Mouse (Mus musculus): ENCODE measurements around the gene Gnl2. TPM values are rescaled to one million over a fixed set of nuclear protein-coding genes. Genes with fewer than 3 reads are reported as not detected.

The Gnl2 gene
- total and polyA plus RNA-seq, 2 experiments from 2014 or later = 63.7 to 84.0 TPM

- no peaks in the 10 kb centered on the region for H3K9me3 ChIP-seq (ENCODE audit: low read length)
- no peak overlapping the region for H3K9ac ChIP-seq
- peak overlapping the region; percentile 45 for H3K4me2 ChIP-seq (ENCODE audit: low read depth)
- TF ChIP-seq CTCF (IDR thresholded peaks at IDR 0.05; ENCODE audit: low read depth) = no peak
- H3K27me3 ChIP-seq (ENCODE audit: insufficient read depth, low read length) = peaks cover 72% of the 10 kb centered on the region
- H3K27ac ChIP-seq (ENCODE audit: low read depth, low read length) = no peak overlapping the region
- H3K4me3 ChIP-seq (ENCODE audit: low read depth, low read length) = peak overlapping the region; percentile 28
- ATAC-seq (peak; percentile 6; the same call in 1 of the 2 replicates), DNase-seq (no peak)
- no peaks in the 10 kb centered on the region for H3K36me3 ChIP-seq (ENCODE audit: insufficient read depth)
- 6% methylated on average over 41 of the region's 51 CpGs for whole genome bisulfite sequencing
- no peaks in the 10 kb centered on the region; the same call in 1 of the 2 replicates for H3K4me1 ChIP-seq (ENCODE audit: insufficient read depth)
These were observed 29.4 kb upstream of the Gnl2 start for GRCm38 (mm10) chr4:124986739-124987710.

DNA sequence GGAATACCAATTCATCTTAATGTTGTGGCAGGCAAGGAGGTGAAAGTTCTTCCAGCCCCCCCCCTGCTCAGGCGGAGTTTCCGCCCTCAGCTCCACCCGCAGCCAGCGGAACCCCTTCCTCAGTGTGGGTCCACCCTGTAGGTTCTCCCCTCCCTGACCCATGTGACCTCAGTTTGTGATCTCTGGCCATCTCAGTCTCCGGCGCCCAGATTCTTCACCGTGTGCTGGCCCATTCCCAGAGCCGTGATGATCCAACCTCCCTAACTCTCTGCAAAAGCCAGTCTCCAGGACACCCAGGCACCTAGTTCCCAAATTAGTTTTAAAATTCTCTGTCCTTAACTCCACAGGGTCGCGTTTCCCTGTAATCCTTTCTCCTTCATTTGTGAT, 28.7 kb upstream of the Gnl2 start:
- DNase-seq = no peak
- Histone ChIP-seq H3K9me3 (ENCODE audit: low read length) (no peaks in the 10 kb centered on the region), H3K27ac (ENCODE audit: low read depth, low read length) (no peak overlapping the region), H3K4me1 (ENCODE audit: insufficient read depth) (no peaks in the 10 kb centered on the region; the same call in 1 of the 2 replicates), H3K9ac (no peak overlapping the region), H3K27me3 (ENCODE audit: insufficient read depth, low read length) (peaks cover 72% of the 10 kb centered on the region), H3K4me2 (ENCODE audit: low read depth) (no peak overlapping the region; the same call in 1 of the 2 replicates), H3K36me3 (ENCODE audit: insufficient read depth) (no peaks in the 10 kb centered on the region), H3K4me3 (ENCODE audit: low read depth, low read length) (no peak overlapping the region)
- TF ChIP-seq CTCF (IDR thresholded peaks at IDR 0.05; ENCODE audit: low read depth) = no peak
- WGBS = 10% methylated on average over 10 of the region's 10 CpGs
- ATAC-seq = no peak

DNA sequence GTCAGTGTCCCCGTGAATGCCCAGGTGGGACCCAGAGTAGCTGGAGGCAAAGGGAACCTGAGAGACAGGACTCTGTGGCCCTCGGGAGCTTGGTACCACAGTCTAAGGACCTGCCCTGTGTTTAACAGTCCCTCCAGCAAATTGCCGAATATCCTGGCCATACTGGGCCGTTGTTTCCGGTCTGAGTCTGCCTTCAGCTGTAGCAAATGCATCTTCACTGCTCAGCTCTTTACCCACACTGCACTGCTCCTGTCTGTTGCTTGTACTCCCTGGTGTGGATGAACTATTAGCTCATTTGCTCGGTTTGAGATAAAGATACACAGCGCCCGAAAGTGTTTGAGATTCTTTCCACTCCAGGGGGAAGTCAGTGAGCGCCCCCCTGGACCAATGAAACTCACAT, 28.0 kb upstream of the Gnl2 start:
- Histone ChIP-seq H3K9ac (no peak overlapping the region), H3K4me3 (ENCODE audit: low read depth, low read length) (no peak overlapping the region), H3K4me1 (ENCODE audit: insufficient read depth) (no peaks in the 10 kb centered on the region; the same call in 1 of the 2 replicates), H3K27me3 (ENCODE audit: insufficient read depth, low read length) (peaks cover 69% of the 10 kb centered on the region), H3K27ac (ENCODE audit: low read depth, low read length) (no peak overlapping the region), H3K36me3 (ENCODE audit: insufficient read depth) (no peaks in the 10 kb centered on the region), H3K9me3 (ENCODE audit: low read length) (no peaks in the 10 kb centered on the region), H3K4me2 (ENCODE audit: low read depth) (no peak overlapping the region)
- 23% methylated on average over 9 of the region's 9 CpGs for WGBS
- TF ChIP-seq CTCF (IDR thresholded peaks at IDR 0.05; ENCODE audit: low read depth) = no peak
- DNase-seq (no peak), ATAC-seq (no peak)

- TF ChIP-seq CTCF (IDR thresholded peaks at IDR 0.05; ENCODE audit: low read depth) = no peak
- H3K4me1 ChIP-seq (ENCODE audit: insufficient read depth) = no peaks in the 10 kb centered on the region; the same call in 1 of the 2 replicates
- DNase-seq (no peak), ATAC-seq (no peak)
- WGBS = 6% methylated on average over 20 of the region's 20 CpGs
- H3K4me2 ChIP-seq (ENCODE audit: low read depth) = no peak overlapping the region
- H3K4me3 ChIP-seq (ENCODE audit: low read depth, low read length) = no peak overlapping the region
- H3K9me3 ChIP-seq (ENCODE audit: low read length) = no peaks in the 10 kb centered on the region
- H3K36me3 ChIP-seq (ENCODE audit: insufficient read depth) = no peaks in the 10 kb centered on the region
- peaks cover 54% of the 10 kb centered on the region for H3K27me3 ChIP-seq (ENCODE audit: insufficient read depth, low read length)
- H3K9ac ChIP-seq = no peak overlapping the region
- H3K27ac ChIP-seq (ENCODE audit: low read depth, low read length) = no peak overlapping the region
These were observed 26.6 kb upstream of the Gnl2 start for GRCm38 (mm10) chr4:124989787-124990253.

GRCm38 (mm10) chr4:124990325-124990724, 26.1 kb upstream of the Gnl2 start:
- Histone ChIP-seq H3K9me3 (ENCODE audit: low read length) (no peaks in the 10 kb centered on the region), H3K27me3 (ENCODE audit: insufficient read depth, low read length) (peaks cover 51% of the 10 kb centered on the region), H3K27ac (ENCODE audit: low read depth, low read length) (no peak overlapping the region), H3K4me2 (ENCODE audit: low read depth) (no peak overlapping the region), H3K9ac (no peak overlapping the region), H3K4me3 (ENCODE audit: low read depth, low read length) (no peak overlapping the region), H3K36me3 (ENCODE audit: insufficient read depth) (no peaks in the 10 kb centered on the region), H3K4me1 (ENCODE audit: insufficient read depth) (no peaks in the 10 kb centered on the region; the same call in 1 of the 2 replicates)
- no peak for DNase-seq
- ATAC-seq = no peak
- 7% methylated on average over 7 of the region's 7 CpGs for WGBS
- no peak for TF ChIP-seq CTCF (IDR thresholded peaks at IDR 0.05; ENCODE audit: low read depth)

DNA sequence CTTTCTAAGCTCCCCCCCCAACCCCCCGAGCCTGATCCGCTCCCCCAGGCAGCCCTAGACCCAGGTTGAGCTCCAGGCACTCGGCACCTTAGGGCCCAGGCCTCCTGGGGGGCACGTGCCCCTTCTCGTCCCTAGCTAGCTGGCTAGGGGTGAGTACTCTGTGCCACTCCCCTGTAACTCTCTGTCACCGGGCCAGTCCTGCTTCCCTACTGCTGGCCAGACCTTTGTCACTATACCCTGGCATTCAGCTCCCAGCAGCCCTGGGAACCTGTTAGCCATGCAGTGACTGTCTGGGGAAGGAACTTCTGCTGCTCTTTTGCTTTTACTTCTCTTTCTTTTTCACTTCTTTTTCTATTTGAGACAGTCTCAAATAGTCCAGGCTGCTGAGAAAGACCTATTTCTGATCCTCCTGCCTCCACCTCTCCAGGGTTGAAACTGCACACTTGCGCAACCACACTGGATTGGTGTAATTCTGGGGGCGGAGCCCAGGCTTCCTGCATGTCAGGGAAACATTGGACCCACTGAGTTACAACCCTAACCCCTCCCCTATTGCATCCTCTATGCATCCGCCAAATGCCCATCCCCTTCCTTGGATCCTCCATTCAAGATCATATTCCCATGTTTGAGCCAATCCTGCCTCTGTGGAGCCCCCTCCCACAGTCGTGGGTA, 18.8 kb upstream of the Gnl2 start:
- WGBS = 79% methylated on average over 10 of the region's 10 CpGs
- no peak overlapping the region for H3K4me2 ChIP-seq (ENCODE audit: low read depth)

More for the DNA sequence above, 18.8 kb upstream of the Gnl2 start:
- H3K9ac ChIP-seq = no peak overlapping the region
- ATAC-seq = no peak
- no peak for DNase-seq
- H3K36me3 ChIP-seq (ENCODE audit: insufficient read depth) = no peaks in the 10 kb centered on the region
- H3K4me1 ChIP-seq (ENCODE audit: insufficient read depth) = no peaks in the 10 kb centered on the region
- H3K9me3 ChIP-seq (ENCODE audit: low read length) = no peaks in the 10 kb centered on the region
- H3K27ac ChIP-seq (ENCODE audit: low read depth, low read length) = no peak overlapping the region
- H3K27me3 ChIP-seq (ENCODE audit: insufficient read depth, low read length) = no peaks in the 10 kb centered on the region
- no peak overlapping the region for H3K4me3 ChIP-seq (ENCODE audit: low read depth, low read length)
- TF ChIP-seq CTCF (IDR thresholded peaks at IDR 0.05; ENCODE audit: low read depth) = no peak

Data from forebrain, postnatal 0 days (tissue).